Mouse (Mus musculus): ENCODE results near the gene 4930539E08Rik.

The 4930539E08Rik gene

DNA sequence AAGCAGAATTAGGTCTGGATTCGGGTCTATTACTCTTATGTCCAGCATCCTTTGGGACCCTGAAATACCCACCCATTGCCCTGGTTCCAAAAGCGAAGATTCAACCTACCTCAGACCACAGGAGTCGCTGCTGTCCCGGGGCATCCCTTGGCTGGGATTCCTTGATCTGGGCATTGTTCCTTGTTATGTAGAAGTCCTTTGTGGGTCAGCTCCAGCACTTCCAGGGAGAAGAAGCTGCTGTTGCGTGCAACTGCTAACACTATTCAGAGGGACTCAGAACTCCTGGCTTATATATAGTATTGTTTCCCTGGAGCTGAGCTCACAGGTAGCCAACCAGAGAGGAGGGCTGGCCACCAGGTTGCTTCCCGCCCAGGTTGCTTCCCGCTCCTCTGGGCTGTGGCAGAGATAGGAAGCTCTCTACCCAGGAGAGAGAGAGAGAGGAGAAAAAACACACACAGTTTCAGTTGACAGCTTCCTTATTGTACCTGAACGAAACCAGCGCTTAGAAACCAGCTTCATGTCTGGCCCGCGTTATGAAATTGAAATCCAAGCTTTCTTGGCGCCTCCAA lies at the start of gene 4930539E08Rik:
Gene 4930539E08Rik (minus strand): TSS at position 265 of the 569 bp plus-strand sequence.
- DNase-seq = no peak

DNA sequence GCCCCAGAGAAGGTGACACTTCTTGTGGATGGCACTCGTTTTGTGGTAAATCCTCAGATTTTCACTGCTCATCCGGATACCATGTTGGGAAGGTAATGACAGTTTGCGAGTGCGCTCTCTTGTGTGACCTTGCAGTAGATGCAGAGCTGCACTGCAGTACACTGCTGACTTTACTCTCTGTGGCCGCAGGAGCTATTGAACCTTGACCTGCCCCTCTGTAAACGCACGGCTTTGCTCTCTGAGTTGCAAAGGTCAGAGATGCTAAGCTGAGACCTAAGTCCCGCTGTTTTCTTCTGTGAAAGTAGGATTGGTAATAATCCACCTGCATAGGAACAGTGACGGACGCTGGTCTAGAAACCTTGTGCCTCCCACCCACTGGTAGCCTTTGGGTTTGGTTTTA lies 46.5 kb upstream of the 4930539E08Rik start:
- DNase-seq = no peak

DNA sequence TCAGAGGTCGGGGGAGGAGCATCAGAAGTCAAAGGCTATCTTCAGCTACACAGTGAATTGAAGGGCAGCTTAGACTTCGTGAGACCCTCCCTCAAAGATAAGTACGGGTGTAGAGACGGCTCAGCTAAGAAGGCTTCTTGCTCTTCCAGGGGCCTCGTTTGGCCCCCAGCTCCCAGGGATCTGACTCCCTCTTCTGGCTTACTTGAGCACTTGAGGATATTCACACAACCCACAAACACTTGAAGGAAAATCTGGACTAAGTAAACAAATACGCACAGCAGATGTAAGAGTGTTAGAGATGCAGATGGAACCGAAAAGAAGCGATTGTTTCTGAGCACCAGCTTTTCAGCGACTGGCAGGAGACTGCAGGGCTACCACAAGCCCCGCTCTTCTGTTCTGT lies 45.5 kb upstream of the 4930539E08Rik start:
- DNase-seq = no peak

DNA sequence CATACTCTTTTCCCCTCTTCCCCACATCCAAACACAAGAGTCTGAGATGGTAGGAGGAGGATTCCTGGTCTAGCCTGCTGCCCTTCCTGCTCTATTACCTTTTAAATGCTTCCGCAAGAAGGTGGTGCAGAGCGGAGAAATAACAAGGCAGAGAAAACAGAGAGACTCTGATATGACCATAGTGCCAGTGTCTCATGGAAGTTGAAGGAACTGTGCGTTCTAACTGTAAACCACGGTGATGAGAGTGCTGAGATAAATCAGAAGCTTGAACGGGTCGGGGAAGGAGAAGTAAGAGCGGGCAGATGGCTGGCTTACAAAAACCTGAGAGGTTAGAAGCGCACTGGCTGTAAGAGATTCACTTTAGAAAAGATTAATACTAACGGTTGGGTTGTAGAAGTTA lies 39.3 kb upstream of the 4930539E08Rik start:
- no peak for DNase-seq

DNA sequence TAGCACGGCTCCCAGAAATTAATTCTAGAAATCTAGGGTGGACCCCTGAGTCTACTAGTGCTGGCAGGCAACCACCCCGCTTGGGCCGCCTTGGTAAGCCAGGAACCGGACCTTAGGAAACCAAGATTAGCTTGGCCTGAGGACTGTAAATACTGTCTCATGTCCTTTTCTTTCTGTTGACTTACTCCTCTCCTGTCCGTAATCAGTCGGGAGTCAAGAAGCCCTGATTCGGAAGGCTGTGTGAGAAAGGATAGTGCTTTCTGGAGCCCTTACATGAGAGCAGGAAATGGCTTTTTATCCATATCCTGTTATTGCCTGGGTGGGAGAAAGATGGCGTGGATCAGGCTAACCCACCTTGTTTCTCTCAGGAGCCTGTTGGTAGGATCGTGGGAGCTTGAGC lies 38.1 kb upstream of the 4930539E08Rik start:
- DNase-seq = peak; percentile 35 to 38

DNA sequence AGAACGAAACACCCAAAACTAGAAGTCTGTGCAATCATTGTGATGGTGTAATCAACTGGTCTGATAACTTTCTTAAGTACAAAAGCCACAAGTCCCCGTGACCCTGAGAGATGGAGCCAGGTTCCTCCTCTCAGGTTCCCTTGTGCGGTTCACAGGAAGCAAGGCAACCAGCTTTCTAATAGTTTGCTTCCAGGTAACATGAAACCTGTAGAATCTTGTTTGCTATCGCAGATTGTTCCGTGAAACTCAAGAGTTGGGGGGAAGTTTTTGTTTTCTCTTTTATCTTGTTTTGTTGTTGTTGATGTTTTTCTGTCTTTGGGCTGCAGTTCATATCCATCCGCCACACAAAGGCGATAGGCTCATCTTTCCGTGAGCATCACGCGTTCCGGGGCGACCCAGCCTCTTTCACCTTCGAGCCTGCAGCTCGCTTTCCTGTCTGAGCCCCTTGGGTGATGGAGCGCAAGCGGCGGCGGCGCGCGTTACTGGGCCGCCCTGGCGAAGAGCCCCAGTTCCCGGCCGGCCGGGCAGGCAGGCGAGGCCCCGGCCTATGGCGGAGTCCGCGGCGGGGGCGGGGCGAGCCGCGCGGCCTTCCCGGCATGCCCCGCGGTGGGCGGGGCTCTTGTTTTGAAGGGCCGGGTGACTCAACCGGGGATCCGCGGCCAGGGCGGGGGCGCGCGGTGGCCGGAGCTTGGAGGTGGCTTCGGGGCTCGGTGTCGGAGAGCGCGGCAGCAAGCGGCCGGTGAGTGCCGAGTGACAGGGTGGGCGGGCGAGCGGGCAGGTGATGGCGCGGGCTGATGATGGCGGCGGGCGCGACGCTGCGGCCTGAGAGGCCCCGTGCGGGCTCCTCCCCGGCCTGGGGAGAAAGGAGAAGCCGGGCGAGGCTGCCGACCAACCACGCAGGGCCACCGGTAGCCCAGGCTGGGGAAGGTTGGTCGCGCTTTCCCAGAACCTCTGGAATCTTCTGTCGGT lies 37.0 kb upstream of the 4930539E08Rik start, which contains the start of gene Kctd20:
Gene Kctd20 (plus strand): TSS at position 120 of the 969 bp plus-strand sequence.
- peak; percentile 98 to 99 for DNase-seq

DNA sequence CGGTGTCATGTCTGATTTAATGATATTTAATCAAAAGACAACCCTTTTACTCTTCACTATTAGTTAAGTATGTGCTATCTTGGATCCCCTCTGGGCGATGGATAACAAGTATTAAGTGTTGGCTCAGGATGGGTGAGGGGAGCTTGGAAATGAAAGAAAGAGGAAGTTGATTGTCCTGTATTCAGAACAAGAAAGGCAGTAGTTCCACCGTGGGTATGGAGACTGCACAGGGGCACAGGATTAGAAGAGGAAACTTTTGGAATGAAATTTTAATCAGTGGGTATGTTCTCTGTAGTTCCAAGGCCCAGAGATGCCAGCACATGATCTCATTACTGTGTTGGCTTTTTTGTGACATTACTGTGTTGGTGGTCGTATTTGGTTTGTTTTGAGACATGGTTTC lies 35.6 kb upstream of the 4930539E08Rik start:
- no peak for DNase-seq

DNA sequence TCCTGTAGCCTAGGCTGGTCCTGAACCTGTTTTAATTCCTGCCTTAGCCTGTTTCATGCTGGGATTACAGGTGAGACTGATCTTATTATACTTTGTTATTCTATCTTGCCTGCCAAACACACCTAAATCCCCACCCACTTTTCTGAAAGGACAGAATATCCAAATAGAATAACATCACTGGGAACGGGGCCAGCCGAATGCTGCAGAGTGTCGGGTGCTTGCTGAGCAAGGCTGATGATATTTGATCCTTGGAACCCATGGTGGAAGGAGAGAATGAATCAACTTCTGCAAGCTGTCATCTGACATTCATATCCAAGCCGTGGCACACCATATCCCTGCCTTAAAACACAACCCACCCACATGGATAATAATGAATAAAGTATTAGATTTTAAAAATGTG lies 33.5 kb upstream of the 4930539E08Rik start:
- DNase-seq = peak in 1 of 2 experiments; percentile 47

DNA sequence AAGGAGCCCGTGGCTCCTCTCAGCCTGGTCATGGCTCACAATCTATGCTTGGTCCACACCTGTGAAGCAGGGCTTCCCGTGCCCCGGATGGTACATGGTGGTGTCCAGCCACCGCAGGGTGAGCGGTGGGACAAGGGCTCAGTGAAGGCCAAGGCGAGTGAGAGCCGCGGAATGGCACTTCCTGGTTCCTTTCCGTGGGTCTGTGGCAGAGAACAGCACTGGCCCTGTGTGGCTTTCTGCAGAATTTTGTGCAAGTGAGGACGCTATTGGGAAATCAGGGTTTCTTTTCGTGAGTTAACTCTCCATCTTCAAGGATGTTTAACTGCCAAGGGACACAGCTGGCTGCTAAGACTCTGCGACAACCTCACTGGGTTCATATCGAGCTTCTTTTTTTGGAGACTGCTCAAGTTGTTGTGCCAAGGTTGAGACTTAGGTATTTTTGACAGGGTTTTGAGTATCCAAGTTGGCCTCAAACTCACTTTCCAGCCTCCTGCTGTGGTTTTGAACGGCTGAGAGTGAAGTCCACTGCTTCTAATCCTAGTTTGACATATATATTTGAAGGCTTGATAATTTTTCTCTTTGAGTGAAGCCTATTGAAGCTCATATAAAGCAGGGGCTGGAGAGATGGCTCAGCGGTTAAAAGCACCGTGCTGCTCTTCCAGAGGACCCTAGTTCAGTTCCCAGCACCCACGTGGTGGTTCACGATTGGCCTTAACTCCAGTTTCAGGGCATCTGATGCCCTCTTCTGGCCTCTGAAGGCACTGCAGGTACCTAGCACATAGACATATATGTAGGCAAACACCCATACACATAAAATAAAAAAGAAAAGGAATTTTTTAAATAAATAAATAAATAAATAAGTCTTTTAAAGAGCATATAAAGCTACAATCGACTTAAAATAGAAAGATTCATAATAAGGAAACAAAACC lies 32.2 kb upstream of the 4930539E08Rik start:
- no peak for DNase-seq

DNA sequence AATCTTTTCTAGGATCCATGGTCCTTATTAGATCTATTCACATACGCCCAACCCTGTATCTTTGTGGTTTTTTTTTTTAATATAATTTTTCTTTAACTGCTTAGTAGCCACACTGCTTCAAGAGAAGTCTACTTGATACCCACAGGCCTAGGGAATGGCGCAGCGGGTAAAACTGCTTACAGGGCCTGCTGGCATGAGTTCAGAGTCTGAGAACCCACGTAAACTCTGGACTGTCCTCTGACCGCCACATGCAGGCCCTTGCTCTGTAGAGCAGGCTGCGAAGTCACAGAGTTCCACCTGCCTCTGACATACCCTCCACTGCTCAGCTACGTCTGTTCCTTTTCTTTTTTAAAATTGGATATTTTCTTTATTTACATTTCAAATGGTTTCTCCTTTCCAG lies 29.4 kb upstream of the 4930539E08Rik start:
- no peak for DNase-seq

DNA sequence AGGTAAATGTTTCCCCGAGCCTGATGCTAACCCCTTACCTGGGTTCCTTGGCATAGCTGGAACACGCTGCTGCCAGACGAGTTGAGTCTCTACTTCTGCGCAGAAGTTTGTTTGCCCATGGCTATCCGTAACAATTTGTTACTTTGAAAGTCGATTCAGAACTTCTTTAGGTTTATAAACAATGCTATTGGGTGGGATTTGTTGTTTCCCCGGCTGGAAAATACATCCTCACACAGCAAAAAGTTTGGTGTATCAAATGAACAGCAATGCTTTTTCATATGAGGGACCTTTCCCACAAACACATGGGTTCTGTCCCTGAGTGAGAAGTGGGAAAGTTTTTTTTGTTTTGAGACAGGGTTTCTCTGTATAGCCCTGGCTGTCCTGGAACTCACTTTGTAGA lies 28.6 kb upstream of the 4930539E08Rik start, which contains the start of gene Pxt1:
Gene Pxt1 (minus strand): TSS at position 101 of the 400 bp plus-strand sequence.
- DNase-seq = no peak

DNA sequence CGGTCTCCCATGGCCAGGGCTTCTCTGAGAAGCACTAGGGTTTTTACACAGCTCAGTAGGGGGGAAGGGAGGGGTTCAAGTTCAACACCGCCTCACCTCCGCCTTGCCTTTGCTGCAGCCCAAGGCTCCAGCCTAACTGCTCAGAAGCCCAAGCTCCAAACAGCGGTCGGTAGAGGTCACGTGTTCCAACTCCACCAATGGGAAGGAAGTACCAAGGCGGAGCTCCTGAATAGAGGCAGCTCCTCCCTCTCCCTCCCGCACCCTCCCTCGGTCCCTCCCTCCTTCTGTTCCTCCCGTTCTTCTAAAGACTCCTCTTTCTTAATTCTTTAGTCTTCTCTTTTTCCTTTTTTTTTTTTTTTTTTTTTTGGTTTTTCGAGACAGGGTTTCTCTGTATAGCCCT lies 27.0 kb upstream of the 4930539E08Rik start:
- DNase-seq = no peak

DNA sequence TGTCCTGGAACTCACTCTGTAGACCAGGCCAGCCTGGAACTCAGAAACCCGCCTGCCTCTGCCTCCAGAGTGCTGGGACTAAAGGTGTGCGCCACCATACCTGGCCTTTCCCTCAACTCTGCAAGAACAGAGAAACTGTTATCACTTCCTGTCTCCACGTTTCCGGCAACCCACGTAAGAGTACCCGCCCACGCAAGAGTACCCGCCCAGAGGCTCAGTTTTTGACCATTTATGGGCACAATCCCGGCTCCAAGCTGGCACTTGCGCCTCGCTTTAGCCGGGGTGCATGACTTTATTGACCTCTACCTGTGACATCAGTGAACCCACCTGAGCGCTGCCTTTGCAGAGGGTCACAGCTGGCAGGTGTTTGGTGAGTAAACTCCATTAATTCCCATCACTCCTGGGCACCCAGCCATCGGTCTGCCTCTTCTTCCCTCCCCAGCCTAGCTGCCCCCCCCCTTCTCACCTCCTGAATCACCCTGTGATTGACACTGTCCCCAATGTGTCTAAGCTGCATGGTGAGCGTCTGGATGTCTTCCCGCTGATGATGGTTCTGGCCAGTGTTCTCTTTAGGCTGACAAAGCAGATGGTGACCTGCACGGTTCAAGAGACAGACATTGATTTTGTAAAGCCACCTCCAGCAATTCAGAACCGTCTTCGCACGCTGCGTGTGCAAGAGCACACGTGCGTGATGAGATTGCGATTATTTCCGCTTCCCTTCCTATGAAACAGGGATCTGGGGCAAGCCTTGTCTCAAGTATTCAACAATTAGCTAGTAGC lies 25.8 kb upstream of the 4930539E08Rik start:
- DNase-seq = peak in 1 of 2 experiments; percentile 41

DNA sequence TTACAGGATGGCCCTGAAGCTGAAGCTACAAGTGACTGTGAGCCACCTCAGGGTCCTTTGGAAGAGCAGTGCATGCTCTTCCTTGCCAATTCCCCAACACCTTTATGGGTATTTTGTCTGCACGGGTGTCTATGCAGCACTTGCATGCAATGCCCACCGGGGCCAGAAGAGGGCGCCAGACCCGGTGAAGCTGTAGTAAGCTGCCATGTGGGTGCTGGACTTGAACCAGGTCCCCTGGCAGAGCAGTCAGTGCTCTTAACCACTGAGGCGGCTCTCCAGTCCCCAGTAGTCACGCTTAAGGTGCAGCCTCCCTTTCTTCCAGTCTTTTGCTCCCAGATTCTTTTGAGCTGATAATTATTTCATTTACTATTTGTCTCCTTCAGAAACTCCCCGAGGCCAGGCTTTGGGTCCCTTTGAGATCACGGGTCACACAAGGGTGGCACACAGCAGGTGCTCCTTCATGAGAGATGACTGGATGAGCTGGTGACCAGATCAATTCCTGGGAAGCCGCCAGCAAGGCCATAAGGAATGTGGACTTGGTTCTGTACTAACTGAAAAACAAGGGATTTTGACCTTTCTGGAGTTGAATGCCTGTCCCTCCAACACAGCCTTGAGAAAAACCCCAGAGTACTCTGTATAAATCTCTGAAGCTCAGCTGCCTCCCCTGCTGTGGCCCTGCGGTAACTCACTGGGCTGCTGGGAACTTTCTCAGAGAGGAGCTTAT lies 21.7 kb upstream of the 4930539E08Rik start:
- DNase-seq = peak; percentile 35 to 69

DNA sequence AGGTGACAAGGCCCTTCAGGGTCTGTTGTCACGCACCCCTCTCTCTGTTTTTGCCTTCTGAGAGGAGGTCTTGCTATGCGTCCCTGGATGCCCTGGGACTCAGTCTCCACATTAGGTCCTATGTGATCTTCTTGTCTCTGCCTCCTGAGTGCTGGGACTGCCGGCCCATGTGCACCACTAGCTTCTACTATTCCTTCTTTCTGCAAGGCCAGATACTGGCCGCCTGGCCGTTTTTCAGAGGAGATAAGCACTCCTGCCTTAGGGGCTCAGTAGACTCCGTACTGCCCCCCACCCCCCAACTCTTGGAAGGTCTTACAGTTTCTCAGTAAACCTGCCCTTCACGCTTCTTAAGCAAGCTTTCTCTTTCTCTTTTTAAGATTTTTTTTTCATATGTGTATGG lies 21.0 kb upstream of the 4930539E08Rik start:
- DNase-seq = no peak

DNA sequence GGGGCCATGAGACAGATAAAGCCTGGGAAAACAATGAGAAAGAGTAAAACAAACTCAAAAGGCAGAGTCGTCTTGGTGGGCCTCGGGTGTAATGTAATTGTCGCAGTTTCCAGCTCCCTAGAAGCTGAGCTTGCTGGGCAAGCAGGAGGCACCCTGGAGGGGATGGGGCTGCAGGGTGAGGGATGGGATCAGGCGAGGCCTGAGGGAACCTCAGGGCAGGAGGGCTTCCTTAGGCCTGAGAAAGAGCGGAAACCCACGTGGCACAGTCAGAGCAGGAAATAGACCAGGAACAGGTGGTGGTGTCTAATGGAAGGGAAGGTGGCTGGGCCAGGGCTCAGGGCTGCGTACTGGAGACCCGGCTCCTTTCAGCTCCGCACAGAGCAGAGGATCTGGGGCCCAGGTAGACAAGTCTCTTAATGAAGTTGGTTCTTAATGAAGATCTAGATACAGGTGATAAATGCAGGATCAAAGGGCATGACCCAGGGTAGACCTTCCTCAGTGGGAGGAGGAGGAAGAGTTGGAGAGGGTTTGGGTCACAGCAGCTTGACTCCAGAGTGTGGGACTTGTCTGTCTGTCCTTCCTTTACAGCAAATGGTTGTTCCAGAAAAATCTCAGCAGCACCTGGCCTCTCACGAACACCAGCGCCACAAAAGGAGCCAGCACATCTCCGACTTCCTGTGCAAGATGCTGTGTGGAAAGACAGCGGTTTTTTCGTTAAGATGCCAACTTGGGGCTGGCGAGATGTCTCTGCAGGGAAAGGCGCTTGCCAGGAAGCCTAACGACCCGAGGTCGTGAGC lies 19.2 kb upstream of the 4930539E08Rik start:
- DNase-seq = no peak

DNA sequence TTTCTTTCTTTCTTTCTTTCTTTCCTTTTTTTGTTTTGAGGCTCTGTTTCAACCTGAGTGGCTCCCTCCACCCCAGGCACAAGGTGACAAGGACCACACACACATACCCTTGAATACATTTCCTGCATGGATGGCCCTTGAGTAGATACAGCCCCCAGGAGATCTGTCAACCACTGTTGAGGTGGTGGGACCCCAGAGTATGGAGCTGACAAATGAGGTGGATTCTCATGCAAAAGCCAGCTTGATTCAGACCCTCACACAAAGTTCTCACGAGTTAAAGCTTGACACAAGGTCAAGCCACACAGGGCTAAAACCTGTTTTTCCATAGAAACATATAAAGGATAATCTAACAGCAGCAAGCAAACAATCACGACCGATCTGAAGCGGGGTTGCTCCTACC lies 17.1 kb upstream of the 4930539E08Rik start:
- DNase-seq = no peak

DNA sequence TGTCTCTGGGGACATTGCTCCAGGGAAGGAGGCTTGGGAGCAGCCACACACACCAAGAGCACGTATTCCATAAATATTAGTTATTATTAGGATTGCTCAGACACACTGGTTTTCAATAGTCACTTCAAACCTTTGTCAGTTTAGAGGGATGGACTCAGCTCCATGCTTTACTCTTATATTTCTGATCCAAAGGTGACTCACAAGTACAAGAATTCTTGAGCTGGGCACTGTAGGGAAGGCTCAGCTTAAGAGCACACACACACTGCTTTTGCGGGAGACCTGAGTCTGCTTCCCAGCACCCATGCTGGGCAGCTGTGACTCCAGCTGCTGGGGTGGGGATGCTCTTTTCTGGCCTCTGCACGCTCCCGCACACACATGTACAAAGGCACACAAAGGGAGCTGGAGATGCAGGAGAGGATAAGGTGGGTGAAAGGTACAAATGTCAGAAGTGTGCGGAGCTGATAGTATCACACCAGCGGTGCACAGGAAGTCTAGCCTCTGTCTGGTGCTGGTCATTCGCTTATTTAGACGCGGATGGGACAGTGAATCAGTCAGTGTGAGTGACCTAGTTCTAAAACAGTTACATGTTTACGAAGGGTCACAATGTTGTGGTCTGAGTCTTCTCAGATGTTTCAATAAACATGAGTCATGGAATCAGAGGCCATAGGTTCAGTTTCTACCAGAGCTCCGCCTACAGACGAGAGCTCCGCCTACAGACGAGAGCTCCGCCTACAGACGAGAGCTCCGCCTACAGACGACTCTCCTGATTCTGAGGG lies 16.5 kb upstream of the 4930539E08Rik start:
- no peak for DNase-seq

DNA sequence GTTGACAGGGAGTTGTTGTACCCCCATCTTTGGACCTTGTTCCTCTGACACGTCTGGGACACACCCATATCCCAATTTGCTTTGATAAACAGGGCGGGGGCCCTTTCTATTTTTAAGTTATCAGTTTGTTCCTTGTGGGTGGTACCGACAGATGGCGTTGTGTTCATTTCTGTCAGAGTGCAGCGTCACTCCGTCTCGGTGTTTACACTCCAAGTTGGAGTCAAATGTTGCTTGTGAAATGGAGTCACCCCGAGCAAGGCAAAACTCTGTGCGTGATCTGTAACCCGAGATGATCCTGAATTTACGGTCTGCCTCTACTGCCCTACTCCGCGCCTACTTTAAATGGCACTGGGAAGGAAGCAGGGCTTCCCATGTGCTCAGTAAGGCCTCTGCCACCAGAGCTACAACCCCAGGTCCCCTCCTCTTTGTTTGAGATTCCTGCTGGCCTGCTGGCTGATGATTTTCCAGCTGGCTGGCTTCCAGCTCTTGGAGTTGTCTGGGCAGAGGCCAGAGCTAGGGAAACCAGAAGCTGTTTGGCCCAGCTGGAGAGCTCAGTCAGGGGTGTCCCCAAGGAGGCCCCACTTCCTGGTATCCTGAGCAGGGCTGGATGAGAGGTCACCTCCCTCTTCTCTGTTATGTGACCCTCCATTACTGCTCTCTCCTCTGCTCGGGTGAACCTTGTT lies 15.4 kb upstream of the 4930539E08Rik start:
- DNase-seq = peak; percentile 58 to 70

Data from cerebellum, postnatal 25 days (tissue).